In the genomic region with DNA sequence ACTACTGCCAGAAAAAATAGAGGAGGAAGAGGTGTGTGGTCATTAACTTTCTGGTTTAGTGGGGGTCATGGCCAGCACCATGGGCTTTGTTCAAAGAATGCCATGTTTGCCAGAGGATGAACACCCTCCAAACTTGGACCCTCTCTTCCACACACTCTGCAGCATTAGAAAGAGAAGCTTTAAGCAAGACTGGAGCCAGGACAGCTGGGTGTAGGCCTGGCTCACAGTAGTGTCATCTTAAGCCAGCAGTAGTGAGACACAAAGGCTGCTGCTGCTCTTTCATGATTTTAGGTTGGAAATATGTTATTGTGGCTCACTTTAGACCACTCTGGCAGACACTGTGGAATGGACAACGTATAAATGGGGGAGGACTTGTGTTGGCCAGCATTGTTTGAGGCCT, we compare ENCODE assay signal across 17 mouse cellular contexts. TPM values are rescaled to one million over a fixed set of nuclear protein-coding genes. Genes with fewer than 3 reads are reported as not detected.
DNase-seq lines count a peak whose midpoint lies in the region; ATAC-seq and TF ChIP-seq lines count a peak whose summit lies in the region.
"Had no signal": no experiment of that assay in that cellular context is flagged by ENCODE, and none has a peak within 500 bp of the region (broad histone marks: within the 10 kb centered on the region; RNA-seq: fewer than 3 reads in every experiment).

No protein-coding gene starts in this region.

- H3K36me3 ChIP-seq in lung, embryonic 14.5 days (ENCODE audit: insufficient read depth): no peaks in the 10 kb centered on the region
- H3K36me3 ChIP-seq in lung, postnatal 0 days (ENCODE audit: insufficient read depth, low read length): no peaks in the 10 kb centered on the region
- no peaks in the 10 kb centered on the region for H3K36me3 ChIP-seq in heart, postnatal 0 days (replicated peaks; ENCODE audit: control insufficient read depth, insufficient read depth, low read length)
- no peaks in the 10 kb centered on the region for H3K36me3 ChIP-seq in stomach, postnatal 0 days (ENCODE audit: control insufficient read depth, insufficient read depth, low read length)
- H3K36me3 ChIP-seq: embryonic facial prominence, embryonic 15.5 days; forebrain, embryonic 12.5 days; limb, embryonic 15.5 days; midbrain, embryonic 12.5 days had no signal

- no peak overlapping the region for H3K4me3 ChIP-seq in lung, embryonic 14.5 days (ENCODE audit: low read depth, low read length)
- H3K4me3 ChIP-seq in lung, postnatal 0 days (ENCODE audit: low read depth, low read length): no peak overlapping the region
- no peak overlapping the region for H3K4me3 ChIP-seq in heart, postnatal 0 days (ENCODE audit: low read depth, low read length)
- no peak overlapping the region for H3K4me3 ChIP-seq in stomach, postnatal 0 days (ENCODE audit: low read depth, low read length)
- H3K4me3 ChIP-seq: embryonic facial prominence, embryonic 15.5 days; forebrain, embryonic 12.5 days; limb, embryonic 15.5 days; midbrain, embryonic 12.5 days had no signal

- H3K27me3 ChIP-seq in lung, embryonic 14.5 days (ENCODE audit: insufficient read depth, low read length): no peaks in the 10 kb centered on the region
- H3K27me3 ChIP-seq in lung, postnatal 0 days (replicated peaks; ENCODE audit: insufficient read depth, low read length): no peaks in the 10 kb centered on the region
- no peaks in the 10 kb centered on the region for H3K27me3 ChIP-seq in heart, postnatal 0 days (ENCODE audit: control insufficient read depth, insufficient read depth, low read length)
- no peaks in the 10 kb centered on the region for H3K27me3 ChIP-seq in stomach, postnatal 0 days (ENCODE audit: control insufficient read depth, insufficient read depth, low read length)
- H3K27me3 ChIP-seq: CH12.LX; embryonic facial prominence, embryonic 15.5 days; forebrain, embryonic 12.5 days; limb, embryonic 15.5 days; midbrain, embryonic 12.5 days had no signal

- H3K4me1 ChIP-seq in lung, embryonic 14.5 days (ENCODE audit: insufficient read depth): no peaks in the 10 kb centered on the region
- H3K4me1 ChIP-seq in lung, postnatal 0 days (ENCODE audit: insufficient read depth, low read depth, low read length): no peaks in the 10 kb centered on the region
- no peaks in the 10 kb centered on the region for H3K4me1 ChIP-seq in heart, postnatal 0 days (ENCODE audit: control insufficient read depth, insufficient read depth)
- H3K4me1 ChIP-seq in stomach, postnatal 0 days (replicated peaks; ENCODE audit: control insufficient read depth, insufficient read depth): no peaks in the 10 kb centered on the region
- H3K4me1 ChIP-seq: embryonic facial prominence, embryonic 15.5 days; forebrain, embryonic 12.5 days; limb, embryonic 15.5 days; midbrain, embryonic 12.5 days had no signal

- DNase-seq in heart, adult 18-20 months: peak; percentile 13 to 18
- DNase-seq in heart, postnatal 25 days (ENCODE audit: low spot score): no peak
- DNase-seq in lung, embryonic 14.5 days: peak; percentile 14
- DNase-seq in lung, postnatal 0 days (ENCODE audit: low spot score): no peak
- no peak for DNase-seq in heart, postnatal 0 days (ENCODE audit: low spot score)
- DNase-seq in stomach, postnatal 0 days (ENCODE audit: low spot score): no peak
- DNase-seq in left cerebral cortex, adult 8-10 months (ENCODE audit: low spot score in 2 of 2): no peak
- DNase-seq: adrenal gland, adult 8-10 months; cerebellum, postnatal 14 days; embryo, embryonic 11 days; kidney, postnatal 10 days; right cerebral cortex, postnatal 25 days had no signal

- ATAC-seq in lung, embryonic 14.5 days (ENCODE audit: insufficient read depth): peak; percentile 6; the same call in 1 of the 2 replicates
- ATAC-seq in lung, postnatal 0 days: no peak
- peak; percentile 39; the same call in 1 of the 2 replicates for ATAC-seq in heart, postnatal 0 days (ENCODE audit: insufficient read depth, low read depth)
- peak; percentile 72; the same call in 1 of the 2 replicates for ATAC-seq in stomach, postnatal 0 days (ENCODE audit: low FRiP score, low TSS enrichment)

- intact Hi-C loops in heart, postnatal 25 days (cut with DNase I): no loop called here

- 63% methylated on average over 1 of the region's 1 CpGs for WGBS in lung, embryonic 14.5 days
- 80% methylated on average over 1 of the region's 1 CpGs for WGBS in lung, postnatal 0 days
- WGBS in heart, postnatal 0 days: 72% methylated on average over 1 of the region's 1 CpGs
- 29% methylated on average over 1 of the region's 1 CpGs for WGBS in stomach, postnatal 0 days

- H3K9ac ChIP-seq in lung, embryonic 14.5 days: no peak overlapping the region
- no peak overlapping the region for H3K9ac ChIP-seq in lung, postnatal 0 days (replicated peaks; ENCODE audit: low read depth)
- no peak overlapping the region for H3K9ac ChIP-seq in heart, postnatal 0 days (replicated peaks; ENCODE audit: low read depth, low read length)
- H3K9ac ChIP-seq in stomach, postnatal 0 days (ENCODE audit: low read length): no peak overlapping the region
- H3K9ac ChIP-seq: embryonic facial prominence, embryonic 15.5 days; forebrain, embryonic 12.5 days; limb, embryonic 15.5 days; midbrain, embryonic 12.5 days had no signal

- TF ChIP-seq CTCF in lung, embryonic 14.5 days (IDR thresholded peaks at IDR 0.05; ENCODE audit: low read depth): no peak
- no peak for TF ChIP-seq CTCF in lung, postnatal 0 days (IDR thresholded peaks at IDR 0.05)
- no peak for TF ChIP-seq CTCF in heart, postnatal 0 days (IDR thresholded peaks at IDR 0.05; ENCODE audit: low read depth)
- no peak for TF ChIP-seq CTCF in stomach, postnatal 0 days (IDR thresholded peaks at IDR 0.05; ENCODE audit: low read depth)

- H3K9me3 ChIP-seq in lung, embryonic 14.5 days (ENCODE audit: low read depth, low read length): no peaks in the 10 kb centered on the region
- H3K9me3 ChIP-seq in lung, postnatal 0 days (ENCODE audit: low read length): no peaks in the 10 kb centered on the region
- H3K9me3 ChIP-seq in heart, postnatal 0 days (replicated peaks; ENCODE audit: control insufficient read depth, low read length): no peaks in the 10 kb centered on the region
- H3K9me3 ChIP-seq in stomach, postnatal 0 days (ENCODE audit: control insufficient read depth, low read length): no peaks in the 10 kb centered on the region
- H3K9me3 ChIP-seq: embryonic facial prominence, embryonic 15.5 days; forebrain, embryonic 12.5 days; limb, embryonic 15.5 days; midbrain, embryonic 12.5 days had no signal

- no peak overlapping the region for H3K4me2 ChIP-seq in lung, embryonic 14.5 days
- no peak overlapping the region for H3K4me2 ChIP-seq in lung, postnatal 0 days (replicated peaks; ENCODE audit: low read depth, low read length)
- no peak overlapping the region for H3K4me2 ChIP-seq in heart, postnatal 0 days (ENCODE audit: low read depth, low read length)
- no peak overlapping the region for H3K4me2 ChIP-seq in stomach, postnatal 0 days (replicated peaks; ENCODE audit: low read depth)
- H3K4me2 ChIP-seq: embryonic facial prominence, embryonic 15.5 days; forebrain, embryonic 12.5 days; limb, embryonic 15.5 days; midbrain, embryonic 12.5 days had no signal

- no peak for TF ChIP-seq EP300 in lung, postnatal 0 days (IDR thresholded peaks at IDR 0.05)
- no peak for TF ChIP-seq EP300 in heart, postnatal 0 days (IDR thresholded peaks at IDR 0.05; ENCODE audit: low read depth)
- no peak for TF ChIP-seq EP300 in stomach, postnatal 0 days (optimal IDR thresholded peaks at IDR 0.05)

- H3K27ac ChIP-seq in lung, embryonic 14.5 days (ENCODE audit: low read depth): no peak overlapping the region
- H3K27ac ChIP-seq in lung, postnatal 0 days (ENCODE audit: low read length): no peak overlapping the region
- no peak overlapping the region for H3K27ac ChIP-seq in heart, postnatal 0 days (ENCODE audit: low read depth)
- no peak overlapping the region for H3K27ac ChIP-seq in stomach, postnatal 0 days (replicated peaks)
- H3K27ac ChIP-seq: embryonic facial prominence, embryonic 15.5 days; forebrain, embryonic 12.5 days; limb, embryonic 15.5 days; midbrain, embryonic 12.5 days had no signal

RNA-seq across cellular contexts. Expression of gene Mindy3, which starts 12.8 kb away (rescaled TPM):
- 10 to 100 TPM; 14.8 to 17.0 TPM for total RNA-seq in heart, adult 18-20 months (2021)
- 10 to 100 TPM; 19.0 to 19.1 TPM for total RNA-seq in heart, postnatal 25 days (2021)
- polyA plus RNA-seq in lung, embryonic 14.5 days (2014; fragmentation: Nextera tagmentation; extraction: Ambion mirVana): 30.7 and 34.3 TPM in 2 replicates
- polyA plus RNA-seq in lung, postnatal 0 days (2015; fragmentation: Nextera tagmentation; extraction: Ambion mirVana): 33.5 and 36.9 TPM in 2 replicates
- total RNA-seq in heart, postnatal 0 days (2014; rRNA removed; ENCODE audit: low replicate concordance): 20.4 and 39.5 TPM in 2 replicates
- 27.9 and 30.3 TPM in 2 replicates for polyA plus RNA-seq in heart, postnatal 0 days (2015; fragmentation: Nextera tagmentation; extraction: Ambion mirVana)
- 31.8 and 33.6 TPM in 2 replicates for polyA plus RNA-seq in stomach, postnatal 0 days (2015; fragmentation: Nextera tagmentation; extraction: Ambion mirVana)
- 10 to 100 TPM; 49.8 to 64.0 (median 53.7) TPM for total RNA-seq in left cerebral cortex, adult 8-10 months (2022)

Comparison
In these comparisons a context has a peak if more than half of its experiments do, and no peak if none do; other contexts are left out.
1. DNase-seq: peak in heart, adult 18-20 months (2 of 2) and lung, embryonic 14.5 days (single experiment); none in heart, postnatal 25 days (single experiment), lung, postnatal 0 days (single experiment), heart, postnatal 0 days (single experiment), stomach, postnatal 0 days (single experiment) and left cerebral cortex, adult 8-10 months (0 of 2).